Mouse (Mus musculus): ENCODE measurements around the gene Fam118a.

The Fam118a gene

GRCm38 (mm10) chr15:85072651-85073050 is 43.9 kb downstream of the Fam118a start:
- DNase-seq (ENCODE audit: low read depth), result no peak

GRCm38 (mm10) chr15:85085641-85086040 is 56.9 kb downstream of the Fam118a start:
- DNase-seq (ENCODE audit: low read depth), result no peak

Measured in induced T-regulatory cell, adult 2 months (primary cell).